ENCODE assay signal across 27 mouse cellular contexts in genomic region chr6:110296549-110296948, GRCm38 (mm10).
DNase-seq lines count a peak whose midpoint lies in the region.
"Had no signal": no experiment of that assay in that cellular context is flagged by ENCODE, and none has a peak within 500 bp of the region (broad histone marks: within the 10 kb centered on the region; RNA-seq: fewer than 3 reads in every experiment).

No protein-coding gene starts in this region.

- WGBS in heart, embryonic 10.5 days, result 79% methylated on average over 2 of the region's 2 CpGs

- no peaks in the 10 kb centered on the region for H3K4me1 ChIP-seq in heart, embryonic 10.5 days
- H3K4me1 ChIP-seq: forebrain, embryonic 10.5 days; forebrain, embryonic 13.5 days; heart, embryonic 12.5 days; heart, embryonic 15.5 days had no signal

- intact Hi-C loops in heart, postnatal 10 days (cut with DNase I), result no loop called here

- H3K36me3 ChIP-seq in heart, embryonic 10.5 days, result no peaks in the 10 kb centered on the region
- H3K36me3 ChIP-seq: forebrain, embryonic 10.5 days; G1E; heart, embryonic 12.5 days; heart, embryonic 15.5 days had no signal

- H3K27ac ChIP-seq in heart, embryonic 10.5 days, result no peak overlapping the region
- H3K27ac ChIP-seq: forebrain, embryonic 10.5 days; forebrain, embryonic 13.5 days; gastrocnemius, adult 2 months; heart, embryonic 15.5 days; hindbrain, embryonic 14.5 days; hindbrain, postnatal 0 days had no signal

- H3K27me3 ChIP-seq in heart, embryonic 10.5 days (ENCODE audit: insufficient read depth, poor library complexity, severe bottlenecking), result no peaks in the 10 kb centered on the region
- H3K27me3 ChIP-seq: CH12.LX; forebrain, embryonic 13.5 days; heart, embryonic 12.5 days; heart, embryonic 15.5 days; Patski had no signal

- no peaks in the 10 kb centered on the region for H3K9me3 ChIP-seq in heart, embryonic 10.5 days
- H3K9me3 ChIP-seq: forebrain, embryonic 10.5 days; forebrain, embryonic 13.5 days; heart, embryonic 12.5 days; heart, embryonic 15.5 days had no signal

- DNase-seq in cerebellum, postnatal 14 days, result peak; percentile 5 to 10
- DNase-seq in cerebellum, adult 11-12 months, result no peak
- peak; percentile 2 to 5 for DNase-seq in heart, postnatal 10 days
- DNase-seq in heart, embryonic 10.5 days (ENCODE audit: low spot score), result no peak
- peak; percentile 8 for DNase-seq in right cerebral cortex, adult 18-20 months
- no peak for DNase-seq in right cerebral cortex, postnatal 25 days
- peak; percentile 47 for DNase-seq in brain, adult 2 months (ENCODE audit: low read depth, low spot score)
- no peak for DNase-seq in embryo, embryonic 11 days
- DNase-seq: adrenal gland, postnatal 10 days; adrenal gland, postnatal 36 days; B cell, adult 2 months; cerebellum, adult 11 months; cerebellum, adult 8-10 months; cerebellum, postnatal 36 days; gastrocnemius, adult 2 months; gastrocnemius, postnatal 14 days; heart, adult 11 months; heart, postnatal 4 days had no signal

- no peak overlapping the region for H3K4me3 ChIP-seq in heart, embryonic 10.5 days
- H3K4me3 ChIP-seq: forebrain, embryonic 10.5 days; forebrain, embryonic 13.5 days; gastrocnemius, adult 2 months; heart, embryonic 12.5 days; heart, embryonic 15.5 days had no signal

Comparison
In these comparisons a context has a peak if more than half of its experiments do, and no peak if none do; other contexts are left out.
1. DNase-seq: peak in cerebellum, postnatal 14 days (2 of 2), heart, postnatal 10 days (2 of 2), right cerebral cortex, adult 18-20 months (single experiment) and brain, adult 2 months (single experiment); none in cerebellum, adult 11-12 months (single experiment), heart, embryonic 10.5 days (single experiment), right cerebral cortex, postnatal 25 days (single experiment) and embryo, embryonic 11 days (single experiment).